Mouse (Mus musculus): ENCODE data around the gene Asb12. TPM values are rescaled to one million over a fixed set of nuclear protein-coding genes. Genes with fewer than 3 reads are reported as not detected.
"Not testable (repeated sequence)": the region's sequence is repeated elsewhere in the genome, so short reads cannot be mapped to it uniquely, and the experiment has no call there.

Asb12 gene
- 10 to 100 TPM; 52.4 to 57.3 TPM for total RNA-seq (2021)
- long read RNA-seq, experiment 1, transcript Asb12-201 (3 exons, 1,258 nt), result major isoform, 42 of 46 reads
- long read RNA-seq, experiment 1, partial matches to known transcripts, result 3 of 46 reads
- long read RNA-seq, experiment 1, other reads (novel, unspliced or antisense), result 1 of 46 reads
- long read RNA-seq, experiment 2, transcript Asb12-201 (3 exons, 1,258 nt), result major isoform, 44 of 46 reads
- long read RNA-seq, experiment 2, partial matches to known transcripts, result 2 of 46 reads
- long read RNA-seq, experiment 2, other reads (novel, unspliced or antisense), result 0 of 46 reads

- DNase-seq, result no peak
- intact Hi-C loops (cut with DNase I), result no loop called here
These were observed at the start of gene Asb12, which contains the start of gene Pfn5 for GRCm38 (mm10) chrX:95557887-95558286. Gene Asb12, minus strand, starts transcription at chrX:95557987. Gene Pfn5, plus strand, starts transcription at chrX:95558104.

- intact Hi-C loops (cut with DNase I), result no loop called here
- DNase-seq, result no peak
These were observed 42.8 kb upstream of the Asb12 start for GRCm38 (mm10) chrX:95600609-95601008.

- intact Hi-C loops (cut with DNase I), result no loop called here
- DNase-seq, result no peak
These were observed 3.5 kb downstream of the Asb12 start for GRCm38 (mm10) chrX:95554321-95554720.

- DNase-seq; intact Hi-C loops (cut with DNase I): not testable (repeated sequence)
These were observed 22.3 kb downstream of the Asb12 start for GRCm38 (mm10) chrX:95535493-95535892.

- no peak for DNase-seq
- intact Hi-C loops (cut with DNase I), result no loop called here
These were observed 32.6 kb downstream of the Asb12 start for GRCm38 (mm10) chrX:95525166-95525565.

- intact Hi-C loops (cut with DNase I), result no loop called here
- DNase-seq, result no peak
These were observed 33.9 kb downstream of the Asb12 start for GRCm38 (mm10) chrX:95523883-95524282.

GRCm38 (mm10) chrX:95457166-95457565, 100.6 kb downstream of the Asb12 start:
- no peak for DNase-seq
- intact Hi-C loops (cut with DNase I), result no loop called here

GRCm38 (mm10) chrX:95445866-95446265, 111.9 kb downstream of the Asb12 start:
- intact Hi-C loops (cut with DNase I), result no loop called here

GRCm38 (mm10) chrX:95445141-95445540, 112.6 kb downstream of the Asb12 start:
- intact Hi-C loops (cut with DNase I), result no loop called here
- no peak for DNase-seq

More at GRCm38 (mm10) chrX:95445866-95446265, 111.9 kb downstream of the Asb12 start:
- no peak for DNase-seq

- intact Hi-C loops (cut with DNase I), result no loop called here
- peak; percentile 82 to 83 for DNase-seq
These were observed 113.0 kb downstream of the Asb12 start, which contains the start of gene Amer1 for GRCm38 (mm10) chrX:95444776-95445111. Gene Amer1, minus strand, starts transcription at chrX:95444872.

- intact Hi-C loops (cut with DNase I), result no loop called here
- DNase-seq, result peak in 1 of 2 experiments; percentile 10
These were observed 113.7 kb downstream of the Asb12 start for GRCm38 (mm10) chrX:95443898-95444775.

GRCm38 (mm10) chrX:95443390-95443789, 114.4 kb downstream of the Asb12 start:
- intact Hi-C loops (cut with DNase I), result no loop called here

GRCm38 (mm10) chrX:95442261-95442660, 115.5 kb downstream of the Asb12 start:
- DNase-seq, result no peak
- intact Hi-C loops (cut with DNase I), result no loop called here

More at GRCm38 (mm10) chrX:95443390-95443789, 114.4 kb downstream of the Asb12 start:
- DNase-seq, result no peak

GRCm38 (mm10) chrX:95441290-95441689, 116.5 kb downstream of the Asb12 start:
- intact Hi-C loops (cut with DNase I), result no loop called here
- no peak for DNase-seq

- no peak for DNase-seq
- intact Hi-C loops (cut with DNase I), result no loop called here
These were observed 119.3 kb downstream of the Asb12 start for GRCm38 (mm10) chrX:95438491-95438890.

- peak in 1 of 2 experiments; percentile 52 for DNase-seq
- intact Hi-C loops (cut with DNase I), result no loop called here
These were observed 120.6 kb downstream of the Asb12 start for GRCm38 (mm10) chrX:95437236-95437635.

Other genes starting within 250 kb of the Asb12 start
- gene Amer1, start 113.1 kb downstream of the Asb12 start, total RNA-seq (2021), result 1 to 10 TPM; 4.1 to 4.2 TPM
- not detected for gene Pfn5, start 117 bp upstream of the Asb12 start, total RNA-seq (2021)
- under 1 TPM; 0.97 to 0.99 TPM for gene Zc4h2, start 100.5 kb upstream of the Asb12 start, total RNA-seq (2021)
- under 1 TPM; 0.23 to 0.47 TPM for gene Zc3h12b, start 153.7 kb upstream of the Asb12 start, total RNA-seq (2021)